Mouse (Mus musculus) embryo, embryonic 11 days (tissue): ENCODE results near the gene Tsc1.
A peak's percentile ranks its signal among the peaks of the same experiment; 100 is the strongest.

Experiments
- DNase-seq: peaks from one replicate; pipeline ENCODE4 v3.0.0-alpha.2; 2015

Tsc1 gene

GRCm38 (mm10) chr2:28616874-28617273, 24.2 kb upstream of the Tsc1 start:
- DNase-seq = no peak

DNA sequence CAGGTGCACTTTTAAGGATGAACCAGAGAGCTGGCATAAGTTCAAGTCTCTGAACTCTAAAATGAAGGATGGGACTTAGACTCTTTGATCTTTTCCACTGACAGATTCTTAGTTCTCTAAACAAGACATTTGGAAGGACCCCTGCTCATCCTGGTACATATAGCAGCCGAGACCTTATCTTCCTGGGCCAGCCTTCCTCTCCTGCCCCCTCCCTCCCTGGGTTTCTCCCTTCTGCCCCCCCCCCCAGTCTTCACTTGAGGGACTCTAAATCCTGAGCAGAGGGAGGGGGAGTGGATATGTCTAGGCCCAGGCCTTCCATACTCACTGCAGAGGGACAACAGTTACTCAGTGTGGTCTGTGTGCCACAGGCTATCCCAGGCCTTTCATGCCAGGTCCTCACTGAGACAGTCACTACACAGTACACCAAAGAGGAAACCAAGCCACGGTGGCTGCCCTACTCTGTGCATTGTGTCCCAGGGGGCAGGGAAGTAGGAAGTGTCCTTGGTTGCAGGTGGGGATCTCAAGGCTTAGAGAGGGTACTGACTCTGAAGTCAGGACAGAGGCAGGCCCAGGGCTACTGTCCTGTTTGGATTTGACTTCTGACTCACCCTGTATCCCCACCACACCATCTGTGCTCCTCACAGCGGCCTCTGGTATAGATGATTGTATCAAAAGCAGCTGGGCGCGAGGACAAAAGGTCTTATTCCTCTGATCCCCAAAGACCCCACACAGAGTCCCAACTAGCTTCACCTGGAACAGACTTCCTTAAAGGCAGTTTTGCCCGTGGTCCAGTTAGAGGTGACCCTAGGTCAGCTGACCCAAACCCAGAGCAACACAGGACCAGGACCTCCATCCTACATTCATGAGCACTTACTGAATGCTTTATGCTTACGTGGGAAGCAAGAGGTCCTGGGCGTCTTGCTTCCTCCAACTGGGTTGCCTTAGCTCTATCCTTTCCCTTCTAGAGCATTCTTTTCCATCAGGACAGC, 23.2 kb upstream of the Tsc1 start:
- no peak for DNase-seq

GRCm38 (mm10) chr2:28618777-28619336, 22.2 kb upstream of the Tsc1 start:
- DNase-seq = no peak

DNA sequence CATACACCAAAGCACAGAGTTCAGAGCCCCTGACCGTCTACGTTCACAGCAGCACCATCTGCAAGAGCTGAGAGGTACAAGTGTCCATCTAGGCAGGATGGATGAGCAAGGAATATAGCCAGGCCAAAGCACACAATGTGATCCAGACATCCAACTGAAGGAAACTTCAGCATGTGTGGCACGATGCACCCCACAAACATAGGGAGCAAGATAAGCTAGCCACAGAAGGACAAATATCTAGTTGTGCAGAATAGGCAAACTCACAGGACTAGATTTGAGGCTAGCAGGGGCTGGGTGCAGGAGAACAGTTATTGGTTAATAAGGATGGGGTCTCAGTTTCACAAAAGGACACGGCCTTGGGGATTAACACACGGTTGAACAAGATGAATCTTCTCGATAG, 21.7 kb upstream of the Tsc1 start:
- DNase-seq = no peak

DNA sequence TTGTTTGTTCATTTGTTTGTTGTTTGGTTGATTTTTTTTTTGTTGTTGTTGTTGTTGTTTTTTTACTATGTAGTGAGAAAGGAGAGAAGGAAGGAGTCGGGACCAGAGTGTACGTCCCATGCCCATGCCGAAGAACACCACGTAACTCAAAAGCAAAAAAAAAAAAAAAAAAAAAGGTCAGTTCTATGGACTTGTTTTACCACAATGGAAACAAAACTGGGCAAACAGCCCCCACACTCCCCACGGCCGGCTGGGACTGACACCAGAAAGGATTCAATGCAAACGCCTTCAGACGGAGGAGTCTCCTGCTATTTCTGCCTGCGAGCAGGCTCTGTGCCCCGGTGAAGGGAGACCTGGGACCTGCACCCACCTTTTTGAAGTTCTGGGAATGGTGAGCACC, 20.5 kb upstream of the Tsc1 start:
- no peak for DNase-seq

- DNase-seq = no peak
Observed at GRCm38 (mm10) chr2:28621111-28621510, 19.9 kb upstream of the Tsc1 start.

GRCm38 (mm10) chr2:28621664-28622171, 19.3 kb upstream of the Tsc1 start, which contains the start of gene Gfi1b:
TSS of gene Gfi1b (minus strand) at chr2:28621982.
- no peak for DNase-seq

DNA sequence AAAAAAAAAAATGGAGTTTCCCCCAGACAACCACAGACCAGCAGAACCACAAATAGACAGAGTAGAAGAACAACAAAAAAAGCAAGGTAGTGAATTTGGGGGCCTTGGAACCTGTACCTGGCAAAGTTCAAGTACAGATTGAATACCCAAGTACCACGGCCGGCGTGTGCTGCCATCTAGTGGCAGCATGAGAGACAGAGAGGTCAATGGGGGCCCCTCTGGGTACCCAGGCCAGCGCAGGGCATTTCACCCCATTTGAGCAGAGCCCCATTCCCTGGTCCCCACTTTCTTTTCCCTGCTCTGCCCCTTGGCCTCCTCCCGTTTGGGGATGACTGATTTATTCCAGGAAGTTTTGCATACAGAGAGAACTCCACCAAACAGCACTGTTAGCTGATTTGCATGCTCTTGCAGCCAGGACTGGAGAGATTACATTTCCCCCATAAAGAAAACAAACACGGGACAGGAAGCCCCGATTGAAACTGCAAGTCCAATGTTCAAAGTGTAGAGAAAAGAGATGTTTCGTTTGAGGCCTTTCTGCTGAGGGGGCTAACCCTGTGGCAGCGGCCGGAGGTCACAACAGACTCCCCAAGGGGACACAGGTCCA, 18.4 kb upstream of the Tsc1 start:
- DNase-seq = peak; percentile 75

DNA sequence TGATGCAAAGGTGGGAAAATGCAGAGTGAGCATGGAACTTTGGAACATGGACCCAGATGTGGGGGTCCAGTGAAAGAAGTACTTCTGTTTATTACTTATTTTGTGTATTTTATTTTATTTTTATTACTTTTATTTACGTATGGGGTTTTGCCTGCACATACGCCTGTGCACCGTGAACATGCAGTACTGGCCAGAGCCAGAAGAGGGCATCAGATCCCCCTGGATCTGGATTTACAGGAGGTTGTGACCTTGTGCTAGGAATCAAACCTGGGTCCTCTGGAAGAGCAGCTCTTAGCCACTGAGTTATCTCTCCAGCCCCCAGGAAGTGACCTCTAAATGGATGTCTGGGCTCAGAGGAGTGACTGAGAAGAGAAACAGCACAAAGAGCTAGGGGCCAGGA, 16.2 kb upstream of the Tsc1 start:
- DNase-seq = no peak

- no peak for DNase-seq
Observed at GRCm38 (mm10) chr2:28626038-28626437, 15.0 kb upstream of the Tsc1 start.

DNA sequence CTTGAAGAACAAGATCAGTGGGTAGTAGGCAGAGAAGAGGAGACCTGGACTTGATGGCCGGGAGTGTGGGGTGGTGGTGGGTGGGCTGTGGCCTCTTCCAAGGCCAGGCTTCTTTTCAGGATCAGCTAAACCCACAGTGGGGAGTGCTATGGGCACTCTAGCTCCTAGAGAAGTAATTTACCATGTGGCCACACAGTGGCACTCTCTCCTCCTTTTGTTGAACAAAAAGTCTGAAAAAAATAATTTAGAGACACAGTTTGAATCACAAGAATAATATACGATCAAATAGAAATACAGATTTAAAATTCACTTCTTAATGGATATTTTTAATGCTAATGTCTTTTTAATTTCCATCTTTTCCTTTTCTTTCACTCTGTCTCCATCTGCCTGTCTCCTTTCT, 13.0 kb upstream of the Tsc1 start:
- no peak for DNase-seq

DNA sequence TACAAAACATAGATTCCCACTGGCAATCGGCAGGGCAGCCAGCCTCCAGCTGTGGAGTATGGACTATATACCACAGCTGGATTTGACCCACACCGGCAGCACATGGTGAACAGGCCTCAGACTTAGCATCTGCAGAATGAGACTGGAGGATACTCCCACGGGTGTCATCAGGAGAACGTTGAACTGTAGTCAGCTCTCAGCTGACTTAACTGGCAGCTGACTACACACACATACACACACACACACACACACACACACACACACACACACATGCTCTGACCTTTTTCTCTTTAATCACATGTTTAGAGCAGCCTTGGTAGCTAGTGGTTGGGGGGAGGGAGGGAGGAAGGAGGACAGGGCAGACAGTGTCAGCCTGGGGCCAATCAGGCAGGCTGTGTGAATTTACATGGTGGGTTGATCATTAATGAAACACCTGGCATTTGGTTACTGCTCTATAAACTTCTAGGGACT, 11.1 kb upstream of the Tsc1 start:
- peak; percentile 32 for DNase-seq

DNA sequence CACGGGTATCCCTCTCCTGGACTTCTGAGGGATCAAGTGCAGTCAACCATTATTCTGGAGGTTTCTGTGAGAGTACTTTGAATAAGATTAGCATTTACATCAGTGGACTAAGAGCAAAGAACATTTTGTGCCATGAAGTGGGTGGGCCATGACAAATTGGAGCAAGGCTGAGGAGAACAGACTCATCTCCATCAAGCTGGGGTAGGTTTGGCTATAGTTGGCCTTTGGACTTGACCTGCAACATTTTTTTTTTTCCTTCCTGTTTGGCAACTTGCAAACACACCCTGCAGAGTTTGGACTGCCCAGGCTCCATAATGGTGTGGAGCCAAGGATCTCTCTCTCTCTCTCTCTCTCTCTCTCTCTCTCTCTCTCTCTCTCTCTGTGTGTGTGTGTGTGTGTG, 8.4 kb upstream of the Tsc1 start:
- DNase-seq = no peak

DNA sequence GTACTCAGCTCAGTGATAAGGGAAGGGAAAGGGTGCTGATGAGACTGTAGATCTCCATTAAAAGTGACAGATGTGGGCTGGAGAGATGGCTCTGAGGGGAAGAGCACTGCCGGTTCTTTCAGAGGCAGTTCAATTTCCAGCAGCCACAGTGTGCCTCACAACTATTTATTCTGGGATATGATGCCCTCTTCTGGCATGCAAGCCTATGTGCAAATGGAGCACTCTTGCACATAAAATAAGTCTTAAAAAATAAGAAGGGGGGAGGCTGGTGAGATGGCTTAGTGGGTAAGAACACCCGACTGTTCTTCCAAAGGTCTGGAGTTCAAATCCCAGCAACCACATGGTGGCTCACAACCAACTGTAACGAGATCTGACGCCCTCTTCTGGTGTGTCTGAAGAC, 7.9 kb upstream of the Tsc1 start:
- no peak for DNase-seq

GRCm38 (mm10) chr2:28635199-28635598, 5.8 kb upstream of the Tsc1 start:
- no peak for DNase-seq

DNA sequence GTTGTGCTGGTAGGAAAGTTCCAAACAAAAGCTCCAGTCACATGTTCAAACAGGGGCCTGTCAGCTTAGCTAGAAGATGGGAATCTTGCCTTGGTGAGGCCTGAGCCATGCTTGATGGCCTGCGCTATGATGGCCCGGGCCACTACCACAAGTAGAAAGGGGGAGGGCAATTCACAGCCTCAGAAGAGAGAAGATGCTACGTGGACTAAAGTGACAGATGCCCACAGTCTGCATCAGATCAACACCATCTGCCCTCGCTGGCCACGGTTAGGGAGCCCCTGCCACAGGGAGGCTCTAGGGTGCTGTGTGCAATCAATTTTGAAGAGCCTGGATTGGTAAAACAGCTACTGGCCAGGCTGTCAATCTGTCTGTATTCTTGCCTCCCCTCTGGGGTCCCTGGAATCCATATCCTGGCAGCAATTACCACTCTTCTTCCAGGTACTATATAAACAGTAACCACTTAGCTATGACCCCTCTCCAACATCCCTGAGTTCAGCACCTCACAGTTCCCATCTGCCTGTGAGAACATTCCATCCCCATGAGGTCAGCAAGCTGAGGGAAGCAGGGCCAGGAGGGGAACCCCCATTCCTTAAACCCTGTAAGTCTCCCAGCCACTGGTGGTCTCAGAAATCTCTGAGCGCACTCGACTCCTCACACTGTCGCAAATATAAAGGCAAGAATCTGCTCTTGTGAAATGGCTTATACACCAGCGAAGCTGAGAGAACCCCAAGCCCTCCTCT, 3.8 kb upstream of the Tsc1 start:
- no peak for DNase-seq

DNA sequence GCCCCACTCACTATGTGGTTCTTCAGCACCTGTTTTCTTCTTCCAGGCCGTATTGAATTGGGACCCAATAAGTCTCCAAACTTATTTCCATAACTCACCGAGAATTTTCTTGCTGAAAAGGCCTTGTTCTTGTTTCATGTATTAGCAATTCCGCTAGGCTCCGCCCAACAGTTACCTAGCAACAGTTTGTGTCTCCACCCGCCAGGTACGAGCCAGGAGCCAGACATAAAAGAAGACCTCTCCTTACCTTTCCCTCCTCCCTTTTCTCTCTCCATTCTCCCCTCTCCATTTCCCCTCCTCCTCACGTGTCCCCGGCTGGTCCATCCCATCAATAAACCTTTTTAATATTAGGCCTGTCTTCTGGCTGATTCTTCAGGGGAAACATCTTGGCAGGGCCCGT, 2.7 kb upstream of the Tsc1 start:
- no peak for DNase-seq

DNA sequence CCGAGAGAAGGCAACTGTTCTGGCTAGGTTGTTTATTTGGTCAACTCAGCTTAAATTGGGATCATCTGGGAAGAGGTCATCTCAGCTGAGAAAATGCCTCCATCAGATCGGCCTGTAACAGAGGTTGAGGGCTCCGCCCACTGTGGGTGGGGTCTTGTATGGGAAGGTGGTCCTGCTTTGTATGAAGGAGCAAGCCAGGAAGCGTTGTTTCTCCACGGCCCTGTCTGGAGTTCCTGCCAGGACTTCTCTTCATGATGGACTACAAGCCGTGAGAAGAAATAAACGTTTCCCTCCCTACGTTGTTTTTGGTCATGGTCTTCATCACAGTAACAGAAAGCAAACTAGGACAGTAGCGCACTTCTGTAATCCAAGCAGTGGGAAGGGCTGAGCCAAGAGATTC, 2.1 kb upstream of the Tsc1 start:
- DNase-seq = peak; percentile 84

GRCm38 (mm10) chr2:28639794-28640193, 1.2 kb upstream of the Tsc1 start:
- DNase-seq = peak; percentile 40

DNA sequence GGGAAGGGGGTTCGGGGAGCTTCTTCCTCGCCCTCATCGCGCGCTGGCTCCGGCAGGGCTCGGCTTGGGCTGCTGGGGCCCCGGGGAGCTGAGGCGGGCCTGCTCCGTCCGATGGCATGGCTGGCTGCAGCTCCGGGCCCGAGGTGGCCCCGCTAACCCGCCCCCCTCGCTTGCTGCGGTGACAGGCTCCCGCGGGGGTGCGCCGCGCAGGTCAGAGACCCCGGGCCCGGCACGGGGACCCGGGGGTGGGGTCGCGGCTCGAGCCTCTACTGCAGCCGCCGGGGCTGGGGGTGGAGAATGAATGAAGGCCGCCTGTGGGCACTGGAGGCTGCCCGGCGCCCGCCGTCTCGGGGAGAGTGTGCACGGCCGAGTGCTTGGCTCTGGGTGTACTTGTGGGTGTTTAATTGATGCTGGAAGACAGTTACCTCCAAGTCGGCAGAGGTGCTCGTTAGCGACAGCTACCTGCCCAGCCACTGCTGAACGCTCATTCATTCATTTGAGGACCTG, 460 bp downstream of the Tsc1 start:
- peak; percentile 60 for DNase-seq

DNA sequence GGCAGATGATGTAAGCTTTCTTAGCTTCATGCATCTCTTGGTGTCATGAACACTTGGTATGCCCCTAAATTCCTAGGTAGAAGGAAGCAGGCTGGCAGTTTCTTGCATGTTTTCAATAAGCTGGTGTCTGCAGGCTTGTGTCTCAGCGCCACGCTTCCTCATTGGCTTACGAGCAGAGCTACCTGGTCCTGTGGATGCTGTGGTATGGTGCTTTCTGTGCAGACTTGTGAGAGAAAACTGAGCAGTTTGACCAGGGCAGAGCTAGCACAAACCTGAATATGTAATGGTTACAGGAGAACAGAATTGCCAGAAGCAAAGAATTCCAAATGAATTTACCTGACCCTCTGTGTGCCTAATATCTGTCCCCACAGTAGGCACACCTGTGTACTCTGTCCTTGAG, 2.1 kb downstream of the Tsc1 start:
- no peak for DNase-seq

GRCm38 (mm10) chr2:28650526-28650925, 9.5 kb downstream of the Tsc1 start:
- DNase-seq = no peak

DNA sequence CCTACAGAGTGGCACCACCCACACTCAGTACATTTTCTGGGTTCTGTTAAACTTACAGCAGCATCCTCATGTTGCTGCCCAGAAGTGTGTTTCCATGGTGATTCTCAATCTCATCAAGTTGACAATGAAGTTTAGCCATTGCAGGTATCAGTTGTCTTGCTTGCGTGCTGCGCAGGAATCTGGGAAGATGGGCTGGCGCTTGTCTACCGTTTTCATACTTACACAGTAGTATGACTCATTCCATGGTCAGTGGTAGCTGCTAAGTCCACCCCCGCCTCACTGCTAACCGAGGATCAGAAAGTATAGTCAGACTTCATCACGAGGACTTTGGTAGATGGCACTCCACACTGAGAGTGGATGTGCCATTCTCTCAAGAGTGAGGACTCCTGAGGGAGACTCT, 12.3 kb downstream of the Tsc1 start:
- DNase-seq = no peak
